Mouse (Mus musculus): ENCODE measurements around the gene Ino80d. TPM values are rescaled to one million over a fixed set of nuclear protein-coding genes. Genes with fewer than 3 reads are reported as not detected.

Ino80d gene
- polyA plus RNA-seq, 1 experiment: 14.7 TPM

GRCm38 (mm10) chr1:63019916-63020315 is 94.6 kb downstream of the Ino80d start:
- no peak for DNase-seq
- TF ChIP-seq CTCF (IDR thresholded peaks at IDR 0.05; ENCODE audit: insufficient read depth, low read length) (no peak), POLR2A (IDR thresholded peaks at IDR 0.05; ENCODE audit: borderline replicate concordance, extremely low read depth, low read depth, low read length) (no peak)
- 39% methylated on average over 2 of the region's 2 CpGs for WGBS
- Histone ChIP-seq H3K4me1 (ENCODE audit: control insufficient read depth, insufficient read depth, low read length) (no peaks in the 10 kb centered on the region), H3K4me3 (replicated peaks; ENCODE audit: extremely low read depth, low read depth, low read length) (no peak overlapping the region)

GRCm38 (mm10) chr1:63005013-63005646 is 109.3 kb downstream of the Ino80d start:
- no peak overlapping the region for H3K4me3 ChIP-seq (replicated peaks; ENCODE audit: extremely low read depth, low read depth, low read length)
- no peak for DNase-seq
- WGBS: 44% methylated on average over 12 of the region's 12 CpGs
- no peak for TF ChIP-seq CTCF (IDR thresholded peaks at IDR 0.05; ENCODE audit: insufficient read depth, low read length)
- no peak for TF ChIP-seq POLR2A (IDR thresholded peaks at IDR 0.05; ENCODE audit: borderline replicate concordance, extremely low read depth, low read depth, low read length)
- no peaks in the 10 kb centered on the region for H3K4me1 ChIP-seq (ENCODE audit: control insufficient read depth, insufficient read depth, low read length)

GRCm38 (mm10) chr1:63001874-63002273 is 112.6 kb downstream of the Ino80d start:
- no peak for DNase-seq
- TF ChIP-seq POLR2A (IDR thresholded peaks at IDR 0.05; ENCODE audit: borderline replicate concordance, extremely low read depth, low read depth, low read length): no peak
- no peak for TF ChIP-seq CTCF (IDR thresholded peaks at IDR 0.05; ENCODE audit: insufficient read depth, low read length)
- no peaks in the 10 kb centered on the region for H3K4me1 ChIP-seq (ENCODE audit: control insufficient read depth, insufficient read depth, low read length)
- 62% methylated on average over 3 of the region's 3 CpGs for WGBS
- H3K4me3 ChIP-seq (replicated peaks; ENCODE audit: extremely low read depth, low read depth, low read length): no peak overlapping the region

GRCm38 (mm10) chr1:62993348-62993747 is 121.1 kb downstream of the Ino80d start:
- DNase-seq: no peak
- 62% methylated on average over 1 of the region's 1 CpGs for WGBS
- no peak overlapping the region for H3K4me3 ChIP-seq (replicated peaks; ENCODE audit: extremely low read depth, low read depth, low read length)
- TF ChIP-seq CTCF (IDR thresholded peaks at IDR 0.05; ENCODE audit: insufficient read depth, low read length) (no peak), POLR2A (IDR thresholded peaks at IDR 0.05; ENCODE audit: borderline replicate concordance, extremely low read depth, low read depth, low read length) (no peak)
- no peaks in the 10 kb centered on the region for H3K4me1 ChIP-seq (ENCODE audit: control insufficient read depth, insufficient read depth, low read length)

GRCm38 (mm10) chr1:62992648-62993047 is 121.8 kb downstream of the Ino80d start:
- Histone ChIP-seq H3K4me1 (ENCODE audit: control insufficient read depth, insufficient read depth, low read length) (no peaks in the 10 kb centered on the region), H3K4me3 (replicated peaks; ENCODE audit: extremely low read depth, low read depth, low read length) (no peak overlapping the region)
- 45% methylated on average over 5 of the region's 5 CpGs for WGBS
- TF ChIP-seq CTCF (IDR thresholded peaks at IDR 0.05; ENCODE audit: insufficient read depth, low read length) (no peak), POLR2A (IDR thresholded peaks at IDR 0.05; ENCODE audit: borderline replicate concordance, extremely low read depth, low read depth, low read length) (no peak)
- no peak for DNase-seq

- TF ChIP-seq CTCF (IDR thresholded peaks at IDR 0.05; ENCODE audit: insufficient read depth, low read length) (no peak), POLR2A (IDR thresholded peaks at IDR 0.05; ENCODE audit: borderline replicate concordance, extremely low read depth, low read depth, low read length) (no peak)
- H3K4me1 ChIP-seq (ENCODE audit: control insufficient read depth, insufficient read depth, low read length): no peaks in the 10 kb centered on the region
- WGBS: 75% methylated on average over 10 of the region's 10 CpGs
- H3K4me3 ChIP-seq (replicated peaks; ENCODE audit: extremely low read depth, low read depth, low read length): no peak overlapping the region
- DNase-seq: no peak
Observed at GRCm38 (mm10) chr1:62991021-62991420, 123.4 kb downstream of the Ino80d start.

- TF ChIP-seq CTCF (IDR thresholded peaks at IDR 0.05; ENCODE audit: insufficient read depth, low read length) (no peak), POLR2A (IDR thresholded peaks at IDR 0.05; ENCODE audit: borderline replicate concordance, extremely low read depth, low read depth, low read length) (no peak)
- 62% methylated on average over 2 of the region's 2 CpGs for WGBS
- no peaks in the 10 kb centered on the region for H3K4me1 ChIP-seq (ENCODE audit: control insufficient read depth, insufficient read depth, low read length)
- DNase-seq: no peak
- H3K4me3 ChIP-seq (replicated peaks; ENCODE audit: extremely low read depth, low read depth, low read length): no peak overlapping the region
Observed at GRCm38 (mm10) chr1:62987561-62987960, 126.9 kb downstream of the Ino80d start.

- TF ChIP-seq POLR2A (IDR thresholded peaks at IDR 0.05; ENCODE audit: borderline replicate concordance, extremely low read depth, low read depth, low read length) (no peak), CTCF (IDR thresholded peaks at IDR 0.05; ENCODE audit: insufficient read depth, low read length) (peak; percentile 48; the same call in 1 of the 2 replicates)
- Histone ChIP-seq H3K4me3 (replicated peaks; ENCODE audit: extremely low read depth, low read depth, low read length) (no peak overlapping the region), H3K4me1 (ENCODE audit: control insufficient read depth, insufficient read depth, low read length) (no peaks in the 10 kb centered on the region)
- 18% methylated on average over 7 of the region's 7 CpGs for WGBS
- peak; percentile 51 for DNase-seq
Observed at GRCm38 (mm10) chr1:62986267-62986666, 128.2 kb downstream of the Ino80d start.

GRCm38 (mm10) chr1:62984566-62984965 is 129.9 kb downstream of the Ino80d start:
- H3K4me3 ChIP-seq (replicated peaks; ENCODE audit: extremely low read depth, low read depth, low read length): peak overlapping the region; percentile 1

GRCm38 (mm10) chr1:62976742-62977141 is 137.7 kb downstream of the Ino80d start:
- Histone ChIP-seq H3K4me3 (replicated peaks; ENCODE audit: extremely low read depth, low read depth, low read length) (no peak overlapping the region), H3K4me1 (ENCODE audit: control insufficient read depth, insufficient read depth, low read length) (no peaks in the 10 kb centered on the region)
- no peak for DNase-seq
- no peak for TF ChIP-seq POLR2A (IDR thresholded peaks at IDR 0.05; ENCODE audit: borderline replicate concordance, extremely low read depth, low read depth, low read length)
- WGBS: 44% methylated on average over 3 of the region's 3 CpGs

More at GRCm38 (mm10) chr1:62984566-62984965, 129.9 kb downstream of the Ino80d start:
- peak; percentile 56 for DNase-seq
- TF ChIP-seq POLR2A (IDR thresholded peaks at IDR 0.05; ENCODE audit: borderline replicate concordance, extremely low read depth, low read depth, low read length) (no peak), CTCF (IDR thresholded peaks at IDR 0.05; ENCODE audit: insufficient read depth, low read length) (peak; percentile 79)
- 37% methylated on average over 11 of the region's 11 CpGs for WGBS
- no peaks in the 10 kb centered on the region for H3K4me1 ChIP-seq (ENCODE audit: control insufficient read depth, insufficient read depth, low read length)

All from lung, adult 2 months (tissue).